Mouse (Mus musculus) brown adipose tissue, adult 24 weeks (tissue): ENCODE measurements around the gene Oxsm. TPM values are rescaled to one million over a fixed set of nuclear protein-coding genes. Genes with fewer than 3 reads are reported as not detected.

Experiments used
- H3K27ac ChIP-seq: fragments of 200-500 bp; replicated peaks from 2 replicates; pipeline ENCODE4 v1.5.1; 2012; ENCODE audit warnings: low read depth, mild to moderate bottlenecking, low read length
- H3K4me1 ChIP-seq: fragments of 200-500 bp; 2 replicates; pipeline ENCODE4 v1.6.1; 2012; ENCODE audit warnings: low read length, mixed read lengths; ENCODE audit not compliant: control insufficient read depth, insufficient read depth, insufficient read length
- H3K4me3 ChIP-seq: fragments of 200-500 bp; 2 replicates; pipeline ENCODE4 v1.5.1; 2012; ENCODE audit warnings: low read depth, mild to moderate bottlenecking, low read length, moderate library complexity; ENCODE audit not compliant: insufficient read depth
- polyA plus RNA-seq: library from polyadenylated mRNA; stranded (reverse); fragments of >200 nt; gene quantifications from 2 replicates; pipeline ENCODE4 v1.2.4, GENCODE M21; 2012; ENCODE audit not compliant: missing spikeins, insufficient read depth, insufficient read length

Oxsm gene
- polyA plus RNA-seq, 1 experiment = 29.3 TPM

DNA sequence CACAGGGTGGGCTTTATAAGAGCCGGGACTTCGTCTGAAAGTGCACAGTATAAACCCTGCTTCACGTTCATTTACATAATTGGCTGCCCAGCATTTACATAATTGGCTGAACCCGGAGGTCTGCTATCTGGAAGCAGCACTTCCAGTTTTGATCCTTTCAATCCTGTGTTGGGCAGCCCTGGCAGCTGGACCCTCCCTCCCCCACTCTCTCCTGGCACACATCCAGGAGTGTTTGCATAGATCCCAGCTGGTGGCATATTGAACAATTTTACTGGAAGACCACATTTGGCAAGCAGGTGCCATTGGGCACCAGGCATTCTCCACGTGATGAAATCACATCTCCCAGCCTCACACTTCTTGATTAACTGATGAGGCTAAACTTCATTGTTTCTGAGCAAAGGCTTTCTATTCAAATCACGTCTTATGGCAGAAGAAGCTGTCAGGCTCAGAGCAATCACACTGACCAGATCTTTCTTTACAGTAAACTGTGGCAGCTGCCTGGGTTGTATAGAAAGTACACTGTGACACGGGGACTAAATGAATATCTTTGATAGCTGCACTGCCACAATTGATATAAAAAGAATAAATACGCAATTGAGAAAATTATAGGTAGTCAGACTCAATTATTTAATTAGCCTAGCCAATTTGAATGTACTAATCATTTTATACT lies 48.5 kb downstream of the Oxsm start:
- no peak overlapping the region for H3K27ac ChIP-seq
- no peak overlapping the region for H3K4me3 ChIP-seq
- no peaks in the 10 kb centered on the region for H3K4me1 ChIP-seq

DNA sequence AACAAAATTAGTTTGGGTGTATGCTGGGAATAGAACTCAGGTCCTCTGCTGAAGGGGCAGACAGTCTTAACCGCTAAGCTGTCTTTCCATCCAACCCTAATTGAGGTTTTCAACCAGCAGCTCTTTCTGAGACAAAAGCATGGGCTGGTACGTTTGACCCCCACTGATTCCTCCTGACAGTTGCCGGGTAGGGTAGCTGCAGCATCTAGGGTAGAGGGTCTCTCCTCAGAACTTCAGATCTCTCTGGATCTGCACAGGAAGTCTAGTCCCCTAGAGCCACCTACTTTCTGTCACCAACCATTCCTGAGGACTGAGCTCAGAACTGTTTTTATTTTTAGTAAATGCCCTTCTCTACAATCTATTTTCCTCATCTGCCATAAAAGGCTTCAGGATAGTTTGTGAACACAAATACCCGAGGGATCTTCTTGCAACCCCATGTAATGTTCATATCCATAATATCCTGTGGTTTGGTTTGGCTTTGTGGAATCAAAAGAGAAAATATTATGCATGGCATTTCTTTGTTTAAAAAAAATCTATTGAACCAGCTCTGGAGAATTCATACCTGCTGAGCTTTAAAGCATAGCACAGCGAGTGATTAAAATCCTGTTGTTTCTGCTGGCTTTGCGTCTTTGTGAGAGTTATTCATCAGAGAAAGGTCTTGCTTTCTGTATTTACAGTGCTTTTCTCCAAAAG lies 49.2 kb downstream of the Oxsm start:
- no peaks in the 10 kb centered on the region for H3K4me1 ChIP-seq
- no peak overlapping the region for H3K27ac ChIP-seq
- H3K4me3 ChIP-seq = no peak overlapping the region

DNA sequence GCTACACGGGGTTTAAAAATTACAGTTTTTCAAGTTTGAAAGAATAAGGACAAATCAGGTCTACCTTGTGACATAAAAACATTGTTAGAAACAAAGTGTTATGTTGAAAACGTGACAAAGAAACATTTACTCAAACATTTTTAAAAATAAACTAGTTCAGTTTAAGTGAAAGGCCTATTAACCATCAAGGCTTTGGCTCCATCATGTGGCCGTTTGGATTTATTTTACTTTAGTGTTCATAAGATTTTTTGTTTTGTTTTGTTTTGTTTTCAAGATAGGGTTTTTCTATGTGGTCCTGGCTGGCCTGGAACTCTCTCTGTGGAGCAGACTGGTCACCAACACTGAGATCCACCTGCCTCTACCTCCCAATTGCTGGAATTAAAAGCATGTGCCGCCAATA lies 53.1 kb downstream of the Oxsm start:
- Histone ChIP-seq H3K4me3 (no peak overlapping the region), H3K27ac (no peak overlapping the region), H3K4me1 (no peaks in the 10 kb centered on the region)

GRCm38 (mm10) chr14:16195486-16195885 lies 54.1 kb downstream of the Oxsm start:
- no peaks in the 10 kb centered on the region for H3K4me1 ChIP-seq
- H3K27ac ChIP-seq = no peak overlapping the region
- no peak overlapping the region for H3K4me3 ChIP-seq

DNA sequence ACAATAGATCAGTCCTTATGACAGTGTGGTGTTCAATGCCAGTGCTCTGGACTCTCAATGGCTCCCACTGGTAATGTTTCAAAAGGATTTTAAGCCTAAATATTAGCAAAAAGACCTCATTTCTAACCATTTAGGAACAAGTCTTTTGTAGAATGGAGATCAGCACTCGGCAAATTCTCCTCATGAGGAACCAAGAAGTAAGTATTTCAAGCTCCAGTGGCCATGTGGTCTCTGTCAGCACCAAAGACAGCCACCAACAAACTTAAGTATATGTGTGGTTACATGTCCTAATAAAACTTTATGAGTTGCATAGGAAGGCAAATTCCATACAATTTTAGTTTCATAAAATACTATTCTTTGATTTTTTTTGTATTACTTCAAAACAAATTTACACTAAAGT lies 55.5 kb downstream of the Oxsm start:
- no peak overlapping the region for H3K4me3 ChIP-seq
- no peak overlapping the region for H3K27ac ChIP-seq
- H3K4me1 ChIP-seq = no peaks in the 10 kb centered on the region

- H3K4me3 ChIP-seq = no peak overlapping the region
- no peak overlapping the region for H3K27ac ChIP-seq
- no peaks in the 10 kb centered on the region for H3K4me1 ChIP-seq
Observed at GRCm38 (mm10) chr14:16189142-16189541, 60.5 kb downstream of the Oxsm start.

Other genes with a start within 250 kb of the Oxsm start
- gene Ngly1, start 528 bp downstream of the Oxsm start, polyA plus RNA-seq = 38.8 and 51.0 TPM in 2 replicates
- gene Top2b, start 115.4 kb upstream of the Oxsm start, polyA plus RNA-seq = 60.6 and 61.1 TPM in 2 replicates